Mouse (Mus musculus) myocyte (in vitro differentiated cells): ENCODE measurements around the gene Plxnd1.

Experiments
- CEBPB ChIP-seq: IDR thresholded peaks from 2 replicates; pipeline ENCODE4 v1.6.1; 2011; ENCODE audit warnings: mild to moderate bottlenecking, moderate library complexity; ENCODE audit not compliant: poor library complexity, insufficient read depth, severe bottlenecking
- MAX ChIP-seq: IDR thresholded peaks from one replicate; pipeline ENCODE4 v1.6.1; 2011; ENCODE audit warnings: low read depth, mild to moderate bottlenecking, control low read depth
- MYOD1 ChIP-seq, 3 experiments: IDR thresholded peaks; one replicate each; pipeline ENCODE4 v1.6.1; 2011; ENCODE audit warnings: control low read depth in 2 of 3, low read depth in 2 of 3, mild to moderate bottlenecking in 2 of 3, moderate library complexity in 1 of 3; ENCODE audit not compliant: insufficient read length in 2 of 3, control insufficient read depth in 1 of 3
- POLR2A ChIP-seq: IDR thresholded peaks from one replicate; pipeline ENCODE4 v1.6.1; 2011; ENCODE audit warnings: low read depth, mild to moderate bottlenecking, control low read depth, moderate library complexity; ENCODE audit not compliant: insufficient read length
- TCF12 ChIP-seq: IDR thresholded peaks from one replicate; pipeline ENCODE4 v1.6.1; 2011; ENCODE audit warnings: mild to moderate bottlenecking, control low read depth; ENCODE audit not compliant: poor library complexity, insufficient read depth, severe bottlenecking

GRCm38 (mm10) chr6:115946389-115946788, 48.4 kb downstream of the Plxnd1 start:
- peak in 2 of 3 experiments; percentile 21 to 48 for TF ChIP-seq MYOD1 (IDR thresholded peaks at IDR 0.05; ENCODE audit: control insufficient read depth in 1 of 3, insufficient read length in 2 of 3, low read depth in 2 of 3)
- no peak for TF ChIP-seq POLR2A
- TF ChIP-seq CEBPB = no peak
- no peak for TF ChIP-seq MAX
- no peak for TF ChIP-seq TCF12
